ENCODE assay signal across 22 mouse cellular contexts in the genomic region with DNA sequence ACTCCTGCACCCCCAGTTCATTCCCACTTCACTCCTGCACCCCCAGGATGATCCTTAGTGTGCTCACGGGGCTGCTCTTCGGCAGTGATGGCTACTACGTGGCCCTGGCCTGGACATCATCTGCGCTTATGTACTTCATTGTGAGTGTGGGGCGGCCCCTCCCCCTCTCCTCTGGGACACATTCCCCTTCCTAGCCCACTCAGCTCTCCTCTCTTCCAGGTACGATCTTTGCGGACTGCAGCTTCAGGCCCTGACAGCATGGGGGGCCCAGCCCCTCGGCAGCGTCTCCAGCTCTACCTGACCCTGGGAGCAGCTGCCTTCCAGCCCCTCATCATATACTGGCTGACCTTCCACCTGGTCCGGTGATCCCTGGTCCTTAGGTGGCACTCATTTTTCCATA.
"Had no signal": no experiment of that assay in that cellular context is flagged by ENCODE, and none has a peak within 500 bp of the region (broad histone marks: within the 10 kb centered on the region; RNA-seq: fewer than 3 reads in every experiment).

No protein-coding gene starts in this region.

- DNase-seq: kidney, adult 11 months; kidney, adult 8-10 months; left cerebral cortex, postnatal 4 days; lung, embryonic 14.5 days; lung, postnatal 36 days; midbrain, embryonic 14.5 days; right cerebral cortex, adult 18-20 months; right cerebral cortex, postnatal 14 days; right cerebral cortex, postnatal 4 days; thymus, adult 2 months; thymus, postnatal 14 days; thymus, postnatal 4 days had no signal

- H3K4me3 ChIP-seq: limb, embryonic 12.5 days; limb, embryonic 15.5 days; megakaryocyte, embryonic 14.5 days; neural tube, embryonic 13.5 days had no signal

- H3K27me3 ChIP-seq: limb, embryonic 15.5 days; neural tube, embryonic 13.5 days had no signal

- H3K9me3 ChIP-seq: limb, embryonic 12.5 days; limb, embryonic 15.5 days; megakaryocyte, embryonic 14.5 days; neural tube, embryonic 13.5 days had no signal

- H3K27ac ChIP-seq: limb, embryonic 12.5 days; limb, embryonic 15.5 days; liver, embryonic 14.5 days; neural tube, embryonic 13.5 days; stomach, postnatal 0 days had no signal

- ATAC-seq: liver, postnatal 0 days; lung, postnatal 0 days had no signal

- H3K4me2 ChIP-seq: limb, embryonic 12.5 days; limb, embryonic 15.5 days; liver, embryonic 11.5 days; lung, embryonic 14.5 days; midbrain, embryonic 11.5 days; neural tube, embryonic 13.5 days had no signal

- H3K9ac ChIP-seq: limb, embryonic 12.5 days; limb, embryonic 15.5 days; liver, embryonic 14.5 days; liver, postnatal 0 days; lung, embryonic 14.5 days; neural tube, embryonic 13.5 days had no signal
